ENCODE assay signal across 24 mouse cellular contexts in the genomic region with DNA sequence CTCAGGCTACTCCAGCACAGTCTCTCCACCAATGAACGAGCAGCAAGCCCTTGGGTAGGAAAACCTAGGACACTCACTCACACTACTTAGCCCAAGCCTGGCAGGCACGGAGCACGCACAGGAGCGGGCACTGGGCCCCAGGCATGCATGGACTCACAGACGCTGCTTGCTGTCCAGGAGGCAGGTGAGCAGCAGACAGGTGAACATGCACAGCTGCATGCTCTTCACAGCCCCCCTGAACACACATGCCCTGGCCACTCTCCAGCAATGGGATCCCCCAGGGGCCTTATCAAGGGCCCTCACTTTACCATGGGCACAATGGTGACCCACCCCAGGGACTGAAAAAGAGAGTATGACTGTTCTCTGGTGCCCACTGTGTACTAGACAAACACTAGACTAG. TPM values are rescaled to one million over a fixed set of nuclear protein-coding genes. Genes with fewer than 3 reads are reported as not detected.
"Had no signal": no experiment of that assay in that cellular context is flagged by ENCODE, and none has a peak within 500 bp of the region (broad histone marks: within the 10 kb centered on the region; RNA-seq: fewer than 3 reads in every experiment).

No protein-coding gene starts in this region.

- ATAC-seq: inflammation-experienced regulatory T-cells, adult 6 months; intestine, postnatal 0 days; liver, postnatal 0 days had no signal

- H3K4me2 ChIP-seq: heart, embryonic 12.5 days; hindbrain, embryonic 13.5 days; hindbrain, embryonic 15.5 days; intestine, embryonic 15.5 days; kidney, embryonic 15.5 days; limb, embryonic 12.5 days; liver, embryonic 11.5 days; liver, embryonic 13.5 days; liver, embryonic 15.5 days had no signal

- H3K36me3 ChIP-seq: hindbrain, embryonic 13.5 days; hindbrain, embryonic 15.5 days; limb, embryonic 12.5 days had no signal

- H3K9ac ChIP-seq: heart, embryonic 12.5 days; hindbrain, embryonic 15.5 days; intestine, embryonic 15.5 days; kidney, embryonic 15.5 days; limb, embryonic 12.5 days; liver, embryonic 13.5 days; liver, embryonic 15.5 days; liver, postnatal 0 days had no signal

- H3K4me3 ChIP-seq: heart, adult 2 months; heart, embryonic 10.5 days; heart, embryonic 12.5 days; hindbrain, embryonic 13.5 days; hindbrain, embryonic 15.5 days; intestine, embryonic 15.5 days; kidney, embryonic 15.5 days; layer of hippocampus, adult 2 months; left cerebral cortex, adult 2 months; limb, embryonic 10.5 days; limb, embryonic 12.5 days; liver, embryonic 13.5 days; liver, embryonic 15.5 days had no signal

- H3K4me1 ChIP-seq: heart, embryonic 12.5 days; limb, embryonic 12.5 days had no signal

- H3K27me3 ChIP-seq: hindbrain, embryonic 15.5 days; intestine, embryonic 15.5 days; kidney, embryonic 15.5 days; liver, embryonic 13.5 days; liver, embryonic 15.5 days had no signal

- H3K27ac ChIP-seq: hindbrain, embryonic 13.5 days; hindbrain, embryonic 15.5 days; intestine, embryonic 15.5 days; left cerebral cortex, adult 2 months; limb, embryonic 12.5 days; liver, embryonic 13.5 days; liver, embryonic 15.5 days had no signal

- H3K9me3 ChIP-seq: heart, embryonic 10.5 days; heart, embryonic 12.5 days; hindbrain, embryonic 13.5 days; hindbrain, embryonic 15.5 days; intestine, embryonic 15.5 days; kidney, embryonic 15.5 days; limb, embryonic 10.5 days; limb, embryonic 12.5 days; liver, embryonic 13.5 days; liver, embryonic 15.5 days had no signal

- DNase-seq: gastrocnemius, postnatal 25 days; heart, adult 2 months; heart, postnatal 10 days; heart, postnatal 4 days; kidney, adult 18-20 months; kidney, adult 9 months; liver; liver, embryonic 13.5 days; liver, postnatal 0 days had no signal

RNA-seq across cellular contexts. Expression of gene Card10, which starts 23.2 kb away (rescaled TPM):
- total RNA-seq: granulocyte monocyte progenitor cell, adult 5-6 weeks had no signal
